Mouse (Mus musculus) myocyte (in vitro differentiated cells): ENCODE results near the gene Ep400.
A peak's percentile ranks its signal among the peaks of the same experiment; 100 is the strongest.

Experiments used
- CEBPB ChIP-seq: IDR thresholded peaks from 2 replicates; pipeline ENCODE4 v1.6.1; 2011; ENCODE audit warnings: mild to moderate bottlenecking, moderate library complexity; ENCODE audit not compliant: poor library complexity, insufficient read depth, severe bottlenecking
- MAX ChIP-seq: IDR thresholded peaks from one replicate; pipeline ENCODE4 v1.6.1; 2011; ENCODE audit warnings: low read depth, mild to moderate bottlenecking, control low read depth
- MYOG ChIP-seq, 3 experiments: IDR thresholded peaks; one replicate each; pipeline ENCODE4 v1.6.1; 2011; ENCODE audit warnings: control low read depth in 2 of 3, low read depth in 2 of 3, mild to moderate bottlenecking in 2 of 3; ENCODE audit not compliant: insufficient read length in 2 of 3, control insufficient read depth in 1 of 3, insufficient read depth in 1 of 3
- POLR2A ChIP-seq: IDR thresholded peaks from one replicate; pipeline ENCODE4 v1.6.1; 2011; ENCODE audit warnings: low read depth, mild to moderate bottlenecking, control low read depth, moderate library complexity; ENCODE audit not compliant: insufficient read length
- POLR2AphosphoS2 ChIP-seq: IDR thresholded peaks from one replicate; pipeline ENCODE4 v1.6.1; 2011; ENCODE audit warnings: low read depth, control low read depth; ENCODE audit not compliant: insufficient read length
- REST ChIP-seq: IDR thresholded peaks from one replicate; pipeline ENCODE4 v1.6.1; 2011; ENCODE audit warnings: mild to moderate bottlenecking, control low read depth, moderate library complexity; ENCODE audit not compliant: insufficient read depth, insufficient read length
- SRF ChIP-seq: IDR thresholded peaks from one replicate; pipeline ENCODE4 v1.6.1; 2011; ENCODE audit warnings: low read depth; ENCODE audit not compliant: control insufficient read depth, insufficient read length
- TCF12 ChIP-seq: IDR thresholded peaks from one replicate; pipeline ENCODE4 v1.6.1; 2011; ENCODE audit warnings: mild to moderate bottlenecking, control low read depth; ENCODE audit not compliant: poor library complexity, insufficient read depth, severe bottlenecking
- USF1 ChIP-seq: IDR thresholded peaks from one replicate; pipeline ENCODE4 v1.6.1; 2011; ENCODE audit warnings: low read depth, mild to moderate bottlenecking, control low read depth, moderate library complexity

GRCm38 (mm10) chr5:110628156-110628555 lies 142.4 kb downstream of the Ep400 start:
- TF ChIP-seq POLR2A (no peak), MAX (no peak), USF1 (no peak), TCF12 (no peak), POLR2AphosphoS2 (no peak), MYOG (IDR thresholded peaks at IDR 0.05; ENCODE audit: control insufficient read depth in 1 of 3, insufficient read depth in 1 of 3, insufficient read length in 2 of 3, low read depth in 2 of 3) (peak in 2 of 3 experiments; percentile 15 to 50), CEBPB (no peak), SRF (no peak), REST (no peak)
